Mouse (Mus musculus): ENCODE results near the gene Carmil2.

DNA sequence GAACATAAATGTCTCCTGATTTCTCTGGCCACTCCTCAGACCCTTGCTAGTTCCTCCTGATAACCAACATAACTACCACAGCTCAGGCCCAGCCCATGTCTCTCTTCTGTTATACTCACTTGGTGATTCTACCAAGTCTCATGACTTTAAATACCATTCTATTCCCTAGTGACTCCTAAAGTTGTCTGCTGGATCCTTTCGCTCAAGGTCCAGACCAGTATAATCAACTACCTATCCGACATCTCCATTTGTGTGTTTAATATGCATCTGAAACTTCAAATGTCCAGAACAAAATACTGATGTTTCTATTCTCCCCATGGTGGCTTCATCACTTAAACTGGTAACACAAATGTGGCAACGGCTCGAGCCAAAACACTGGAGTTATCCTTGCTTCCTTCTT lies 57.2 kb downstream of the Carmil2 start:
- no peak for TF ChIP-seq CTCF (IDR thresholded peaks at IDR 0.05; ENCODE audit: extremely low read depth, insufficient read depth, insufficient read length, insufficient replicate concordance)
- TF ChIP-seq POLR2A (IDR thresholded peaks at IDR 0.05; ENCODE audit: low read depth, low read length): no peak
